Mouse (Mus musculus) left cerebral cortex, adult 11 months (tissue): Measurements from ENCODE around the gene Hephl1.

Experiments used
- DNase-seq: peaks from one replicate; pipeline ENCODE4 v3.0.0; 2022; ENCODE audit warnings: low spot score

Hephl1 gene

GRCm38 (mm10) chr9:15060026-15060425 lies 51.9 kb downstream of the Hephl1 start:
- DNase-seq = no peak

GRCm38 (mm10) chr9:15045740-15046139 lies 66.2 kb downstream of the Hephl1 start:
- no peak for DNase-seq

GRCm38 (mm10) chr9:15045084-15045669 lies 66.7 kb downstream of the Hephl1 start, which contains the start of gene Panx1:
Gene Panx1, minus strand, starts transcription at chr9:15045478.
- no peak for DNase-seq

GRCm38 (mm10) chr9:15044391-15045083 lies 67.4 kb downstream of the Hephl1 start:
- no peak for DNase-seq

- no peak for DNase-seq
Measured at GRCm38 (mm10) chr9:15041556-15041955, 70.4 kb downstream of the Hephl1 start.

GRCm38 (mm10) chr9:15039848-15040247 lies 72.1 kb downstream of the Hephl1 start:
- DNase-seq = no peak

GRCm38 (mm10) chr9:15037704-15038103 lies 74.2 kb downstream of the Hephl1 start:
- DNase-seq = no peak

- DNase-seq = no peak
Measured at GRCm38 (mm10) chr9:15037237-15037636, 74.7 kb downstream of the Hephl1 start.

GRCm38 (mm10) chr9:15036807-15037206 lies 75.1 kb downstream of the Hephl1 start:
- no peak for DNase-seq

- no peak for DNase-seq
Measured at GRCm38 (mm10) chr9:15036405-15036804, 75.5 kb downstream of the Hephl1 start.

GRCm38 (mm10) chr9:15035979-15036378 lies 75.9 kb downstream of the Hephl1 start:
- no peak for DNase-seq

GRCm38 (mm10) chr9:15034546-15035273 lies 77.2 kb downstream of the Hephl1 start:
- no peak for DNase-seq

GRCm38 (mm10) chr9:15033568-15034160 lies 78.2 kb downstream of the Hephl1 start:
- no peak for DNase-seq

- DNase-seq = no peak
Measured at GRCm38 (mm10) chr9:15032797-15033196, 79.1 kb downstream of the Hephl1 start.

- no peak for DNase-seq
Measured at GRCm38 (mm10) chr9:15030771-15031170, 81.1 kb downstream of the Hephl1 start.

- no peak for DNase-seq
Measured at GRCm38 (mm10) chr9:15029025-15029727, 82.7 kb downstream of the Hephl1 start.

- no peak for DNase-seq
Measured at GRCm38 (mm10) chr9:15027725-15028124, 84.2 kb downstream of the Hephl1 start.

- DNase-seq = no peak
Measured at GRCm38 (mm10) chr9:15023049-15023448, 88.9 kb downstream of the Hephl1 start.

- DNase-seq = no peak
Measured at GRCm38 (mm10) chr9:15021156-15021555, 90.8 kb downstream of the Hephl1 start.

GRCm38 (mm10) chr9:15020561-15021080 lies 91.3 kb downstream of the Hephl1 start:
- DNase-seq = no peak

GRCm38 (mm10) chr9:15018756-15019131 lies 93.2 kb downstream of the Hephl1 start:
- no peak for DNase-seq
